Mouse (Mus musculus): ENCODE measurements around the gene Slc25a12.

DNA sequence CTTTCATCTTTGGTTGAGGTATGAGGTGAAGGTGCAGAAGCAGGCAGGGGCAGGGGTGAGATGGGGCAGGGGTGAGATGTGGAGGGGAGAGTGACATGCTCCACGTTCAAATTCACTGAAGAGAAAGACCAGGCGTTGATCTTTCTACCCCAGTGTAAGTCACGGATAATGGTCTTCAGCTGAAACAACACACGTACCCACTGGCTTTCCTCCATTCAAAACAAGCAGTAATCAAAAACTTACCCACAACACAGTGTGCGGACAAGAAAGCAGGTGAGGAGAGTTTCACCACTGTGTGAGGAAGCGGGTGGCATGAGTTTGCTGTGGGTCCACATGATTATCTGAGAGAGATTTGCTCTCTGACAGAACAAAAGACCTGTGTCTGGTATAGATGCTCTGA lies 53.5 kb downstream of the Slc25a12 start:
- no peak for TF ChIP-seq CTCF (IDR thresholded peaks at IDR 0.05; ENCODE audit: borderline replicate concordance, extremely low read depth, insufficient read depth, insufficient read length)
- no peak for TF ChIP-seq POLR2A (IDR thresholded peaks at IDR 0.05; ENCODE audit: borderline replicate concordance, extremely low read depth, insufficient read depth, insufficient read length, poor library complexity, severe bottlenecking)
